Mouse (Mus musculus) forebrain, embryonic 14.5 days (tissue): ENCODE data around the gene Zkscan8. TPM values are rescaled to one million over a fixed set of nuclear protein-coding genes. Genes with fewer than 3 reads are reported as not detected.
"Not testable (repeated sequence)": the region's sequence is repeated elsewhere in the genome, so short reads cannot be mapped to it uniquely, and the experiment has no call there.

Experiments used
- ATAC-seq: fragments of 200-750 bp; cut with Nextera tagmentation; 2 replicates; pipeline ENCODE4 v1.8.0; 2017; ENCODE audit warnings: mild to moderate bottlenecking, moderate library complexity
- DNase-seq: peaks from one replicate; pipeline ENCODE4 v3.0.0-alpha.2; 2015; ENCODE audit warnings: low spot score
- H3K27ac ChIP-seq: fragments of 300-500 bp; sonication (generic); 2 replicates; pipeline ENCODE4 v1.5.1; 2014; ENCODE audit warnings: low read depth, mild to moderate bottlenecking, control low read depth, low read length, moderate library complexity
- H3K27me3 ChIP-seq: fragments of 300-500 bp; sonication (generic); replicated peaks from 2 replicates; pipeline ENCODE4 v1.6.1; 2014; ENCODE audit warnings: low read length, control low read depth, mixed read lengths; ENCODE audit not compliant: control insufficient read depth, insufficient read depth
- H3K36me3 ChIP-seq: fragments of 300-500 bp; sonication (generic); 2 replicates; pipeline ENCODE4 v1.6.1; 2014; ENCODE audit warnings: low read length, control low read depth; ENCODE audit not compliant: control insufficient read depth, insufficient read depth
- H3K4me1 ChIP-seq: fragments of 300-500 bp; sonication (generic); 2 replicates; pipeline ENCODE4 v1.6.1; 2014; ENCODE audit warnings: antibody characterized with exemption, low read length, control low read depth; ENCODE audit not compliant: control insufficient read depth, insufficient read depth
- H3K4me2 ChIP-seq: fragments of 300-500 bp; sonication (generic); 2 replicates; pipeline ENCODE4 v1.6.1; 2014; ENCODE audit warnings: mild to moderate bottlenecking, control low read depth, low read length
- H3K4me3 ChIP-seq: fragments of 300-500 bp; sonication (generic); 2 replicates; pipeline ENCODE4 v1.5.1; 2014; ENCODE audit warnings: low read depth, low read length, control low read depth
- H3K9ac ChIP-seq: fragments of 300-500 bp; sonication (generic); 2 replicates; pipeline ENCODE4 v1.6.1; 2014; ENCODE audit warnings: mild to moderate bottlenecking, low read length, control low read depth, moderate library complexity
- H3K9me3 ChIP-seq: fragments of 300-500 bp; sonication (generic); replicated peaks from 2 replicates; pipeline ENCODE4 v1.6.1; 2016; ENCODE audit warnings: low read length, control low read depth, mixed read lengths; ENCODE audit not compliant: control insufficient read depth
- WGBS: fragments of 180-500 bp; shearing (Covaris S2); extraction: QIAGEN DNeasy Blood & Tissue Kit; methylation state at CpG from one replicate; pipeline ENCODE4 v1.1.7; 2014; 5-methylcytosine and 5-hydroxymethylcytosine counted together
- polyA plus RNA-seq: library from polyadenylated mRNA; unstranded; fragments of >200 nt; fragmentation: Nextera tagmentation; extraction: Ambion mirVana; gene quantifications from 2 replicates; pipeline ENCODE4 v1.2.1, GENCODE M21; 2014

Gene Zkscan8
- polyA plus RNA-seq, result 7.3 and 8.6 TPM in 2 replicates

- ATAC-seq (peak; percentile 99), DNase-seq (peak; percentile 89)
- peak within 1 kb of the TSS; percentile 82 for H3K4me3 ChIP-seq
- H3K4me2 ChIP-seq, result peak within 1 kb of the TSS; percentile 70
- no peaks in the 10 kb centered on the region for H3K27me3 ChIP-seq
- peak within 1 kb of the TSS; percentile 82 for H3K27ac ChIP-seq
- no peaks in the 10 kb centered on the region for H3K9me3 ChIP-seq
- H3K4me1 ChIP-seq, result peaks cover 9% of the 10 kb centered on the region
- H3K9ac ChIP-seq, result peak within 1 kb of the TSS; percentile 93
- H3K36me3 ChIP-seq, result peaks cover 10% of the 10 kb centered on the region
- under 1% methylated on average over 39 of the region's 39 CpGs for WGBS
Measured at GRCm38 (mm10) chr13:21530781-21531201, at the start of gene Zkscan8. Gene Zkscan8 (minus strand): TSS chr13:21531120.

- 69% methylated on average over 1 of the region's 1 CpGs for WGBS
- DNase-seq, result no peak
- H3K36me3 ChIP-seq, result no peaks in the 10 kb centered on the region
Measured at GRCm38 (mm10) chr13:21559793-21560192, 28.9 kb upstream of the Zkscan8 start, which contains the start of gene Olfr1535. Gene Olfr1535 (minus strand): TSS chr13:21559893.

GRCm38 (mm10) chr13:21550416-21551110 lies 19.6 kb upstream of the Zkscan8 start:
- WGBS, result 67% methylated on average over 3 of the region's 3 CpGs
- no peak for DNase-seq
- no peak overlapping the region for H3K27ac ChIP-seq
- no peaks in the 10 kb centered on the region for H3K27me3 ChIP-seq
- no peak overlapping the region for H3K4me3 ChIP-seq
- H3K4me1 ChIP-seq, result no peaks in the 10 kb centered on the region
- no peak for ATAC-seq
- no peaks in the 10 kb centered on the region for H3K36me3 ChIP-seq
- no peak overlapping the region for H3K9ac ChIP-seq
- H3K9me3 ChIP-seq, result no peaks in the 10 kb centered on the region
- no peak overlapping the region for H3K4me2 ChIP-seq

More at GRCm38 (mm10) chr13:21559793-21560192, 28.9 kb upstream of the Zkscan8 start, which contains the start of gene Olfr1535:
- H3K4me1 ChIP-seq, result no peaks in the 10 kb centered on the region
- no peaks in the 10 kb centered on the region for H3K27me3 ChIP-seq
- H3K9me3 ChIP-seq, result no peaks in the 10 kb centered on the region
- no peak within 1 kb of the TSS for H3K27ac ChIP-seq
- ATAC-seq, result no peak
- no peak within 1 kb of the TSS for H3K4me2 ChIP-seq
- H3K4me3 ChIP-seq, result no peak within 1 kb of the TSS
- H3K9ac ChIP-seq, result no peak within 1 kb of the TSS

- 90% methylated on average over 3 of the region's 3 CpGs for WGBS
- H3K9me3 ChIP-seq, result no peaks in the 10 kb centered on the region
Measured at GRCm38 (mm10) chr13:21549487-21549886, 18.6 kb upstream of the Zkscan8 start.

GRCm38 (mm10) chr13:21542708-21543107 lies 11.8 kb upstream of the Zkscan8 start, which contains the start of gene Olfr1366:
Gene Olfr1366 (minus strand): TSS chr13:21542808.
- 75% methylated on average over 1 of the region's 1 CpGs for WGBS
- Histone ChIP-seq H3K9ac (no peak within 1 kb of the TSS), H3K36me3 (no peaks in the 10 kb centered on the region), H3K4me1 (no peaks in the 10 kb centered on the region), H3K27ac (no peak within 1 kb of the TSS), H3K9me3 (no peaks in the 10 kb centered on the region), H3K4me3 (no peak within 1 kb of the TSS), H3K4me2 (no peak within 1 kb of the TSS), H3K27me3 (no peaks in the 10 kb centered on the region)
- ATAC-seq, result no peak
- no peak for DNase-seq

More at GRCm38 (mm10) chr13:21549487-21549886, 18.6 kb upstream of the Zkscan8 start:
- H3K27me3 ChIP-seq, result no peaks in the 10 kb centered on the region
- H3K4me3 ChIP-seq, result no peak overlapping the region
- no peak for ATAC-seq
- DNase-seq, result no peak
- H3K9ac ChIP-seq, result no peak overlapping the region
- no peak overlapping the region for H3K27ac ChIP-seq
- no peaks in the 10 kb centered on the region for H3K36me3 ChIP-seq
- H3K4me1 ChIP-seq, result no peaks in the 10 kb centered on the region
- H3K4me2 ChIP-seq, result no peak overlapping the region

- 55% methylated on average over 7 of the region's 7 CpGs for WGBS
- peak overlapping the region; percentile 25 for H3K9ac ChIP-seq
- peaks cover 15% of the 10 kb centered on the region for H3K36me3 ChIP-seq
- H3K4me2 ChIP-seq, result peak overlapping the region; percentile 70
- H3K4me1 ChIP-seq, result peaks cover 9% of the 10 kb centered on the region
- H3K9me3 ChIP-seq, result no peaks in the 10 kb centered on the region
- DNase-seq (no peak), ATAC-seq (no peak)
- peak overlapping the region; percentile 82 for H3K4me3 ChIP-seq
- H3K27me3 ChIP-seq, result no peaks in the 10 kb centered on the region
- H3K27ac ChIP-seq, result no peak overlapping the region
Measured at GRCm38 (mm10) chr13:21530136-21530535, 784 bp downstream of the Zkscan8 start.

- Histone ChIP-seq H3K4me3 (peak overlapping the region; percentile 47), H3K9ac (peak overlapping the region; percentile 62), H3K4me2 (peak overlapping the region; percentile 51), H3K4me1 (no peaks in the 10 kb centered on the region), H3K27ac (peak overlapping the region; percentile 74), H3K27me3 (no peaks in the 10 kb centered on the region), H3K36me3 (no peaks in the 10 kb centered on the region), H3K9me3 (no peaks in the 10 kb centered on the region)
- WGBS, result under 1% methylated on average over 21 of the region's 21 CpGs
- ATAC-seq (peak; percentile 100), DNase-seq (peak; percentile 89)
Measured at GRCm38 (mm10) chr13:21506221-21506649, 24.7 kb downstream of the Zkscan8 start.

- WGBS, result 88% methylated on average over 5 of the region's 5 CpGs
- Histone ChIP-seq H3K4me3 (no peak overlapping the region), H3K9ac (no peak overlapping the region), H3K4me2 (no peak overlapping the region), H3K4me1 (no peaks in the 10 kb centered on the region), H3K9me3 (no peaks in the 10 kb centered on the region), H3K27ac (no peak overlapping the region), H3K36me3 (no peaks in the 10 kb centered on the region), H3K27me3 (no peaks in the 10 kb centered on the region)
- ATAC-seq (no peak), DNase-seq (no peak)
Measured at GRCm38 (mm10) chr13:21502296-21502695, 28.6 kb downstream of the Zkscan8 start.

GRCm38 (mm10) chr13:21501182-21501581 lies 29.7 kb downstream of the Zkscan8 start, which contains the start of gene Gm11273:
Gene Gm11273 (minus strand): TSS chr13:21501418.
- H3K27me3 ChIP-seq, H3K9me3 ChIP-seq, H3K27ac ChIP-seq, H3K4me1 ChIP-seq, H3K4me2 ChIP-seq, DNase-seq, H3K36me3 ChIP-seq, H3K9ac ChIP-seq, H3K4me3 ChIP-seq, ATAC-seq: not testable (repeated sequence)
- WGBS, result 97% methylated on average over 17 of the region's 17 CpGs
